Mouse (Mus musculus) spleen, adult 2 months (tissue): ENCODE measurements around the gene Mx1.

Experiments
- CTCF ChIP-seq: fragments of 200-500 bp; IDR thresholded peaks from 2 replicates; pipeline ENCODE4 v1.5.1; 2011; ENCODE audit warnings: mild to moderate bottlenecking, inconsistent platforms; ENCODE audit not compliant: insufficient read depth, insufficient read length, insufficient replicate concordance; ENCODE audit errors: extremely low read depth
- POLR2A ChIP-seq: fragments of 200-500 bp; IDR thresholded peaks from 2 replicates; pipeline ENCODE4 v1.6.1; 2011; ENCODE audit warnings: low read depth, low read length, inconsistent platforms

- TF ChIP-seq CTCF = no peak
- no peak for TF ChIP-seq POLR2A
These were observed 61.0 kb downstream of the Mx1 start for GRCm38 (mm10) chr16:97401741-97402140.
